Mouse (Mus musculus): Measurements from ENCODE around the gene Hspa1b.
A peak's percentile ranks its signal among the peaks of the same experiment; 100 is the strongest.

Hspa1b gene

GRCm38 (mm10) chr17:34928841-34929240 is 30.2 kb downstream of the Hspa1b start:
- DNase-seq (ENCODE audit: low read depth): no peak

GRCm38 (mm10) chr17:34927306-34928019 is 31.6 kb downstream of the Hspa1b start:
- no peak for DNase-seq (ENCODE audit: low read depth)

GRCm38 (mm10) chr17:34924258-34924657 is 34.8 kb downstream of the Hspa1b start:
- no peak for DNase-seq (ENCODE audit: low read depth)

DNA sequence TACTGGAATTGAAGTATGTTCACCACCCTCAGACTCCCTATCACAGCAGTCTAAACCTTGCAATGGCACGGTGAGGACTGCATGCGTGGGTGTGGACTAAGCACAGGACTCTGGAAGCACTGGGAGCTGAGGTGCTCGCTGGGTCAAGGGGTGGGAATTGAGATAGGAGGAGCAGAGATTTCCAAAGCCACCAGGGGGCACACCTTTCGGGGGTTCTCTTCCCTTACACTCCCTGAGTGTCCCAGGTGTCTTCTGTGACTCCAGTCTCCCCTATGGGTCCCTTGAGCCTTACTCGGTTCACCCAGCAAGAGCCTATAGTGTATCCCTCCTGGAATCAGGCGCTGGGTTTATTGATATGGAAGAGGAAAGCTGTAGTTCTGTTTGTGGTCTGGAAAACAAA is 36.1 kb downstream of the Hspa1b start:
- DNase-seq (ENCODE audit: low read depth): no peak

GRCm38 (mm10) chr17:34917188-34917587 is 41.9 kb downstream of the Hspa1b start:
- no peak for DNase-seq (ENCODE audit: low read depth)

DNA sequence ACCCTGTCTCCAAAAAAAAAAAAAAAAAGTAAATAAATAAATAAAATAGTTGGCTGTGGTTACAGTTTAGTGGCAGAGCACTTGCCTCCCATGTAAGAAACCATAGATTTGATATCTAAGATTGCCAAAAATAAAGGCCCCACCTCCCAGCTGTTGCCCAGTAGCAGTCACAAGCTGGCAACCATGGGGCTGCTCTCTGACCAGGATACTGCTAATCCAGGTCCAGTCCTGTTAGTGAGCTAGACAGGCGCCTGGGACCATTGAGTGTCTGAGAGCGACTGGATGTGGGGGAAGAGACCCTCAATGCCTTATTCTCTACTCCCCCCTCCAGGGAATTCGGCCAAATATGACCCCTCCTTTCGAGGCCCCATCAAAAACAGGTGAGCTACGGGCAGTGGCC is 42.7 kb downstream of the Hspa1b start:
- DNase-seq (ENCODE audit: low read depth): no peak

DNA sequence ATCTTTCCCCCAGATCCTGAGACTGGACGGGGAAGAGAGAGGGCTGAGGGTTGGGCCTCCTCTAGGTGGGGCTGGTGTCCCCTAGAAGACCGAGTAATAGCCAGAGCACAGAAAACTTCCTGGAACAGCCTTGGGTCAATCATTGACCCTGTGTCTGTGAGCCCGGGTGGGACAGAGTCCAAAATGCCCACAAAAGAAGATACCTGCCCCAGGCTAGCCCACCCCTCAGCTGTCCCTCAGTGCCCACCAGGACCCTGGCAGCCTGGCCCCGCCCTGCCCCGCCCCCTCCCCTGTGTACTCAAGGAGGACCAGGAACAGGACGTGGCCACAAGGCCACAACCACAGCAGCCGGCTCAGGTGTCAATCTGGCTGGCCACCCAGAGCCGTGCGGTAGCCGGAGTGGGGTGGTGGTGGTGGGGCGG is 43.6 kb downstream of the Hspa1b start:
- DNase-seq (ENCODE audit: low read depth): no peak

DNA sequence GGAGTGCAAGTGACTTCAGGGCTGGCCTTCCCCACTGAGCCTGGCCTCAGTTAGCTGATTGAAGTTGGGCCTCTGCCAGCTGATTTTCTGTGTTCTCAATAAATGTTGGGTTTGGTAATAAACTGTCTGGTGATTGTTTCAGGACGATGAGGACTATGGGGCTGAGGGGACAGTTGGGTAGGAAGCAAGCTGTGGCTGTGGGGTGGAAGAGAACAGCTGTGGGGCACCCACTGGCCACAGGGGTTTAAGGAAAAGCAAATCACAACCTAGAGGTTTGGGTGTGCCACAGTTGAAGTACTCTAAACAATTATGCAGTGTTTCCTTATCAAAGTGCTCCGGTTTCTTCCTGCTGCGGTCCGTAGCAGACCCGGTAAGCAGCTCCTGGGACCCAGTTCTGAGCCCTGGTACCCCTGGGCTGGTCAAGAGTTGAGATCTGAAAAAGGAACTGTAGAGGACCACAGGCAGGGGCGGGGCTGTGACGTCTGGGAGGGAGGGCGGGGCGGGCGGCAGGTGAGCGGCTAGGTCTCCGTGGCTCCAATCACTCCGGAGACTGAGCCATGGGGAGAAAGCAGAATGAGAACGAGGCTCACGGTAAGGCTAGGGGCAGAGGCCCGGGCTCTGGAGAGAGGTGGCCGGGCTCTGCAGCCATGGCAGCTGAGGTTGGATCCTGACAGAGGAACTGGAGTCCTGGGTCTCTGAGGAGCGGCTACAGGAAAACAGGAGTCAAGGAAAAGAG is 44.9 kb downstream of the Hspa1b start, which contains the start of gene Slc44a4:
Gene Slc44a4 (plus strand): TSS at position 537 of the 736 bp plus-strand sequence.
- DNase-seq (ENCODE audit: low read depth): no peak

- peak; percentile 71 for DNase-seq (ENCODE audit: low read depth)
Observed at GRCm38 (mm10) chr17:34911945-34912351, 47.1 kb downstream of the Hspa1b start.

DNA sequence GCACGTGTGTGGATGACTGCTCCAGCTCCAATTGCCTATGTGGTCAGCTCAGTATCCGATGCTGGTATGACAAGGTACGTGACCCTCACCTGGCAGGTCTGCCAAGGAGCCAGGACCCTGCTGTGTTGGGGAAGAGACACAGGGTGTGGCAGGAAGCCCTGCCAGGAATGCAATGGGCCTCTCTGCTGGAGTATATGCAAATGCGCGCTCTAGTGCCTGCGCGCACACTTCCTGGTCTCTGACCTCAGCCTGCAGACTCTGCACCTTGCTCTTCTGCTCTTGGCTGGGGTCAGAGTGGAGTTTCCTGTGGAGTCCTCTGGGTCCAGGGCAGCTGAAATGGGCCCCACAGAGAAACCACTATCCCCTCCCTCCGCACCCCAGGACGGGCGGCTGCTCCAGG is 48.1 kb downstream of the Hspa1b start:
- no peak for DNase-seq (ENCODE audit: low read depth)
